Mouse (Mus musculus) spleen, postnatal 4 days (tissue): Measurements from ENCODE around the gene Atp5j2.

ENCODE experiments used
- DNase-seq, 2 experiments: peaks; one replicate each; pipeline ENCODE4 v3.0.0; 2022; ENCODE audit warnings: low spot score in 2 of 2

Atp5j2 gene

DNA sequence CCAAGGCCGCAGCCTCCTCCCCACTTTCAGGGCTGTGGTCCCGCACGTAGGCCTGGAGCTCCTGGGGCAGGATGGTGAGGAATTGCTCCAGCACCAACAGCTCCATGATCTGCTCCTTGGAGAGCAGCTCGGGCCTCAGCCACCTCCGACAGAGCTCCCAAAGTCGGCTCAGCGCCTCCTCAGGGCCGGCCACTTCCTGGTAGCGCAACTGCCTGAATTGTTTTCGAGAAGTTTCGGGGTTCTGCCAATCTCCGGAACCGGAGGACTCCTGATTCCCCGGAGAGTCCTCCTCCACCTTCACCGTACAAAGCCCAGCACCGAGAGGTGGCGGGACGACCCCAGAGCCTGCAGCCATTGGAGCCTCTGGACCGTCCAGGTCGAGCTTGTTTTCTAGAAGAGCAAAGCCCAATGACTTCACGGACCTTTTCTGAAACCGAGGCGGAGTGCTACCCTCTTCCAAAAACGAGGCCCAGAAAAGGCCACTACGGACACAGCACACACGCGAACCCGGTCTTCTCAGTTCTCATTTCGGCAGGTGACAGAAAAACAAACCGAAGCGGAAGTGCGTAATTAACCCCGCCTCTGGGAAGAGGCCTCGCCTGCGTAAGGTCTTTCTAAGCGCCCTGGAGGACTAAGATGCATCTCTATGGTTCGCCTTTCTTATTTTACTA, 9.6 kb upstream of the Atp5j2 start, which contains the start of gene Zkscan14:
Gene Zkscan14 (minus strand): TSS at position 548 of the 671 bp plus-strand sequence.
- peak; percentile 78 to 86 for DNase-seq

DNA sequence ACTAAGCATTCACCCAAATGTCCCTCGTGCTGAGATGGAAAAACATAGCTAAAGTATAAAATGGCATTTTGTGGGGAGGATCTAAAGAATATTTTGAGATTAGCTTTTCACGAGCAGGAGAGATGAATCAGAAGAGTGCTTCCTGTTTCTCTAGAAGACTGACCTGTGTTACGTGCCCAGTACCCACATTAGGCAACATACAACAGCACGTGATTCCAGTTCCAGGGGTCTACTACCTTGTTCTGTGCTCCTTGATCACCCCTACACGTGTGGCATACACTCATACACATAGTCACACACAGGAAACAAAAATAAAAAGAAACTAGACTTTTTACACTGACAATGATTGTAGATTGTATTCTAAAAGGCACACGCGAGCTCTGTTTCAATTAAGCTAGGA, 8.5 kb upstream of the Atp5j2 start:
- no peak for DNase-seq

DNA sequence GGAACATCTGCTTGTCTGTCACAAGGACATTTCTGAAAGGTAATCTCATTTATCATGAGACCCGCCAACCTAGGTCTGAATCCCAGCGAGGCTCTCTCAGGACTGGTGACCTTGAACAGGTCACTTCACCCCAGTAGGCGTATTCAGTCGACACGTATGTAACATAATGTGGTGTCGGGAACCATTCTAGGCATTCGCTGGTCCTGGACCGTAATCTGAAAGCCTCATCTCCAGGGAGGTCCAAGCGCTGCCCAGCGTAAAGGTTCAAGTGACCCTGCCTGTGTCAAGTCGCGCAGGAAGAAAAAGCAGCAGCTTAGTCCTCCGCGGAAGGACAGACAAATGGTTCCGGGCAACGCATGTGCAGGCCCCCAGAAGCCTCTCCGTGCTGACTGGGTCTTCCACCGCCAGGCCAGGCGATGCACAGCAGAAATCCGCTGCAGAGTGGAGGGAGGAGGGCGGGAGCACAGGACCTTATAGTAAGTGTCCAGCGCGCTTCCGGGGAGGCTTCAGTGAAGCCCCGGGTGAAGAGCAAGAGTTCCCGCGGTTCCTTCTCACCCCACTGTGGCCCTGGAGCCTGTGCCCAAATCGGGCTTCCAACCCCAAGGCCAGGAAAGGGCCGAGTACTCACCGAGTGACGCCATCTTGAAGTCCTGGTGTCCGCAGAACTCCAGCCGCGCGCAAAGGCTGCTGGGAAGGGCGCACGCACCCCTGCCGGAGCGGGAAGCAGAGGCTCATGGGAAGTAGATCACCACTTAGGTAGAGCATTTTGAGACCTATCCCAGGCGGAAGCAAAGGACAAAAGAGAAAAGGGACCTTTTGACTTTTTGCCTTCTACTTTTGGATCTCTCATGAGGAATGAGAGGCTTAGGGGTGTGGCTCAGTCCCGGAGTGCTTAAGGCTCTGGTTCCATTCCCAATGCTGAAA, 725 bp downstream of the Atp5j2 start:
- DNase-seq, result peak; percentile 89 to 94

DNA sequence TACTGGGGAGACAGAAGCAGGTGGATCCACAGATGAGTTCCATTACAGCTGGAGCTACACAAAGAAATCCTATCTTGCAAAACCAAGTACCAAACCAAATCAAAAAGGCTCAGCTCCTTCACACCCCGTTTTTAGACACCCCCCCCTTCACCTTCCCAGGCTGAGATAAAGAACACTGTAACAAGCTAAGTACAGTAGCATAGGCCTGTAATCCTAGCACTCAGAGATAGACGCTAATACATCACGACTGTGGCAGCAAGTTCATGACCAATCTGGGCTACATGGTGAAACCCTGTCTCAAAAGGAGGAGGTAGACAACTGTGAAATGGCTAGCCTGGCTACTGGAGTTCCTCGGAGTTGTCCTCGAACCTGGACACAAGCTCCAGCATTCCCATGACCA, 1.5 kb downstream of the Atp5j2 start:
- no peak for DNase-seq

- DNase-seq, result no peak
Observed at GRCm38 (mm10) chr5:145189416-145189815, 2.4 kb downstream of the Atp5j2 start.

GRCm38 (mm10) chr5:145185244-145185643, 6.6 kb downstream of the Atp5j2 start:
- DNase-seq, result no peak

GRCm38 (mm10) chr5:145178461-145178980, 13.3 kb downstream of the Atp5j2 start:
- DNase-seq, result no peak

- no peak for DNase-seq
Observed at GRCm38 (mm10) chr5:145167306-145167661, 24.6 kb downstream of the Atp5j2 start.

GRCm38 (mm10) chr5:145166536-145167305, 25.1 kb downstream of the Atp5j2 start, which contains the start of the genes Ptcd1 and Cpsf4:
Gene Ptcd1, minus strand, starts transcription at chr5:145167108.
Gene Cpsf4, plus strand, starts transcription at chr5:145167213.
- DNase-seq, result peak; percentile 99

DNA sequence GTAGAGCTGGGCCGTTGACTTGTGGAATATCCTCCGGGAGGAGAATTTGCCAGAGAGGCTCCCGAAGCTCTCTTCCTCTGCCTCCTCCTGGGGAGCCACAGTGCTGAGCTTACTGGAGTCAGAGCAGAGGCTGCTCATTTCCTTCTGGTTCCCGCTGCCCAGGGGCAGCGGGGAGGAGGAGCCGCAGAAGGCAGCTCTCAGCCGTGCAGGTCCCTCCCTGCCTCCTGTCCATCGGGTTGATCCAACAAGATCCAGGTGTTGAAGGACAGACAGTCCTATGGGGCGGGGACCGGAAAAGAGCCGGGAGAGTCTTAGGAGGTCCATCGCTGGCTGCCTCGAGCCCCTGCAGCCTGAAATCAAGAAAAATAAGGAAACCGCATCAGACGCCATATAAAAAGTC, 26.7 kb downstream of the Atp5j2 start:
- no peak for DNase-seq

GRCm38 (mm10) chr5:145164710-145165109, 27.2 kb downstream of the Atp5j2 start:
- no peak for DNase-seq

DNA sequence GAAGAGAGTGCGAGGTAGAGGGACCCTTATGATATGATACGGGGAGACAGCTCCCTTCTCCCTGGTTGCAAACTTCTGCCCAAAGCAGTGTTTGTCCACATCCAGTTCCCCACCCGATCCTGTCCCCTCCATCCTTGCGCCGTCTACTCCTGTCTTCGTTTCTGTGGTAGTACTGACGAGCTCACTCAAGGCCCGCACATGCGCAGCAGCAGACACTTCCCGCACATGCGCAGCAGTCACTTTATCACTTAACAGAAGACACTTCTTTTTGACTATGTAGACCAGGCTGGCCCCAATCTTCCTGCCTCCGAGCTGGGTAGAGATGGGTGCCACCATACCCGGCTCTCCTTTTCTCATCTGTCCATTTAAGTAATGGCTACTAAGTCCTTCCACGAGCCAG, 30.5 kb downstream of the Atp5j2 start:
- no peak for DNase-seq

DNA sequence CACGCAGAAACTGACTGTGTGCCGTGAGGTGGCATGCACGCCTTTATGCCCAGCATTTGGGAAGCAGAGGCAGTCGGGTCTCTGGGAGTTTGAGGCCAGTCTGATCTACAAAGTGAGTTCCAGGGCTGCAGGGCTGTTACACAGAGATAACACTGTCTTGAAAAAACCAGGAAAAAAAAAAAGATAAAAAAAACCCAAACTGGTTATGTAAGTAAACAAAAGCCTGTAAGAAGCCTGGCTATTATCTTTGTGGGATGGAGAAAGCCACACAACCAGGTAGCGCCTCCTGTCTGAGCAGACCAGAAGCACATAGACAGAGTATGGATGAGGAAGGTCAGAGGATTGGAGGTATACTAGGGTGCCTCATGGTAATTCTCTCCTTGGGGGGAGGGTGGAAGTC, 39.2 kb downstream of the Atp5j2 start:
- no peak for DNase-seq

DNA sequence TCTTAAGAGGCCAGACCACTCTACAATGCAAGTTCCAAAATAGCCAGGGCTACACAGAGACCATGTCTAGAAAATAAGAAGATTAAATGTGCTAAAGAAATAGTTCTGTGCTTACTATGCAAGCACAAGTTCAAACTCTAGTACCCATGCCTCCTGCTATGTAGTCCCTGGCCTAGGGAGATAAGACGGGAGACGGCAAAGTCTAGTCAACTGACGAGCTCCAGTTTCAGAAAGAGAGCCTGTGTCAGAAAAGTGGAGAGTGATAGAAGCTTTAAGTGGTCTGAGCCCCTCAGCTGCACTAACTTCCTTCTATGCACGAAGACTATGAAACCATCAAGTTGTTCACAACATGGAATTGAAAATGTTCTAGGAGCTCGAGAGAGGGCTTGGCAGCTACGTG, 42.6 kb downstream of the Atp5j2 start:
- DNase-seq, result no peak

GRCm38 (mm10) chr5:145147748-145148147, 44.1 kb downstream of the Atp5j2 start:
- no peak for DNase-seq

- DNase-seq, result no peak
Observed at GRCm38 (mm10) chr5:145140611-145141010, 51.3 kb downstream of the Atp5j2 start.

DNA sequence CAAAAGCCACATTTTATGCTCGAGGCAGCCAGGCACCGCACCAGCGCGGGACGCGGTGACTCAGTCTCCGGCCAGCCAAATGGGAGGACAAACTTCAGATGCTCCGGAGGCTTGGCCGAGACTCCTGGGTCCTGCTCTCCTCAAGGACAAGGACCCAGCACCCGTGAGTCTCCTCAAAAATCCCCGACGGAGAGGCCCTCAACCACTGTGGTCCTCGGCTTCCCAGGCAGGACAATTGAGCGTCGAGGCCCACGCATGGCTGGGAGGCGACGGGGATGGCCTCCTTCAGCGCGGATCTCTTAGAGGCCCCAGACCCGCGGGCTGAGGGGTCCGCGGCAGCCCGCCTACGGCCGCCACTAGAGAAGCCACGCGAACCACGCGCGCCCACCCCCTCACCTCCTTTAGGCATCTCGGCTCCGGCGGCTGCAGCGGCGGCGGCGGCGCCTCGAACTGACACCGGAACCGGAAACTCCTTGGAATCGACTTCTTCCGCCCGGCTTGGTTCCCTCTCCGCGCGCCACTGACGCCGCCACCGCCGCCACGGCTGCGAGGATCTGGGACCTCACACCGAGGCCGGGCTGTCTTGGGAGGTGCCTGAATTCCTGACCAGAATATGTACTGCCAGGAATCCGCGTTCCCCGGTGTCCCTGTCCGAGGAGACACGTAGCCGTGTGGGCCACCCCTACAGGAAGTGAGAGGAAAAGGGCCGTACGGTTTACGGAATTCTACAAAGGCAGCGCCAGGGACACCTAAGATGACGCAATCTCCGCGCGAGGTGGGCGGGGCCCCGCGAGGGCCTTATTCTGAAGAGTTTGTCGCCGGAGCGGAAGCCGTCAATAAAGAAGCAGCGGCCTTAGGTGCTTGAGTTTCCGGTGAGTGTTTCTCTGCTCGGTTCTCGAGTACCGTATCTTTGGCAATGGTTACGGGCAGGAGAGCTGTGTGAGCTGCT, 52.0 kb downstream of the Atp5j2 start, which contains the start of the genes Pdap1 and Bud31:
Gene Pdap1 (minus strand): TSS at position 668 of the 949 bp plus-strand sequence.
Gene Bud31 (plus strand): TSS at position 792 of the 949 bp plus-strand sequence.
- DNase-seq, result peak; percentile 94 to 98

- no peak for DNase-seq
Observed at GRCm38 (mm10) chr5:145138836-145139235, 53.0 kb downstream of the Atp5j2 start.
